Comparison of ENCODE assay signal across 24 mouse cellular contexts in genomic region chr7:117454789-117455548, GRCm38 (mm10).
DNase-seq lines count a peak whose midpoint lies in the region; ATAC-seq and TF ChIP-seq lines count a peak whose summit lies in the region.
"Had no signal": no experiment of that assay in that cellular context is flagged by ENCODE, and none has a peak within 500 bp of the region (broad histone marks: within the 10 kb centered on the region; RNA-seq: fewer than 3 reads in every experiment).

No protein-coding gene starts in this region.

- peaks cover 5% of the 10 kb centered on the region; the same call in 1 of the 2 replicates for H3K4me1 ChIP-seq in hindbrain, postnatal 0 days (ENCODE audit: insufficient read depth, low read length)

- H3K4me2 ChIP-seq in hindbrain, postnatal 0 days (ENCODE audit: low read depth, low read length), result no peak overlapping the region
- H3K4me2 ChIP-seq: embryonic facial prominence, embryonic 15.5 days; hindbrain, embryonic 13.5 days had no signal

- H3K36me3 ChIP-seq in hindbrain, postnatal 0 days (ENCODE audit: insufficient read depth, low read length), result no peaks in the 10 kb centered on the region
- H3K36me3 ChIP-seq: embryonic facial prominence, embryonic 15.5 days; heart, embryonic 10.5 days; hindbrain, embryonic 13.5 days had no signal

- DNase-seq in CD4-positive, CD25-positive, alpha-beta regulatory T cell, adult 2 months (ENCODE audit: low read depth, low spot score), result peak; percentile 23
- DNase-seq in T-cell, adult 2 months (ENCODE audit: low spot score), result peak; percentile 34
- peak; percentile 40 for DNase-seq in induced T-regulatory cell, adult 2 months (ENCODE audit: low read depth)
- DNase-seq in naive thymus-derived CD4-positive, alpha-beta T cell, adult 2 months (ENCODE audit: low read depth), result peak; percentile 45
- no peak for DNase-seq in hindbrain, postnatal 0 days (ENCODE audit: low spot score)
- no peak for DNase-seq in right cerebral cortex, postnatal 14 days
- DNase-seq in heart, postnatal 25 days (ENCODE audit: low spot score), result no peak
- DNase-seq: adrenal gland, postnatal 10 days; cerebellum, adult 18-20 months; cerebellum, postnatal 10 days; embryo, embryonic 11 days; gastrocnemius, adult 2 months; gastrocnemius, postnatal 25 days; heart, adult 11 months; heart, postnatal 10 days; kidney, adult 11 months had no signal

- H3K9ac ChIP-seq in hindbrain, postnatal 0 days (replicated peaks; ENCODE audit: low read length), result no peak overlapping the region
- H3K9ac ChIP-seq: embryonic facial prominence, embryonic 15.5 days; hindbrain, embryonic 13.5 days had no signal

- no peak overlapping the region for H3K4me3 ChIP-seq in hindbrain, postnatal 0 days (ENCODE audit: low read length)
- H3K4me3 ChIP-seq: embryonic facial prominence, embryonic 15.5 days; erythroblast, embryonic 14.5 days; forebrain, embryonic 10.5 days; gastrocnemius, adult 2 months; heart, embryonic 10.5 days; hindbrain, embryonic 13.5 days had no signal

- WGBS in hindbrain, postnatal 0 days, result 87% methylated on average over 11 of the region's 11 CpGs

- no peak for TF ChIP-seq CTCF in hindbrain, postnatal 0 days (IDR thresholded peaks at IDR 0.05; ENCODE audit: low read depth)

- no peaks in the 10 kb centered on the region for H3K9me3 ChIP-seq in hindbrain, postnatal 0 days (ENCODE audit: low read length)
- H3K9me3 ChIP-seq: embryonic facial prominence, embryonic 15.5 days; forebrain, embryonic 10.5 days; heart, embryonic 10.5 days; hindbrain, embryonic 13.5 days had no signal

- no peak for ATAC-seq in hindbrain, postnatal 0 days
- ATAC-seq: forebrain, embryonic 14.5 days; Patski had no signal

- H3K27ac ChIP-seq in hindbrain, postnatal 0 days, result no peak overlapping the region
- H3K27ac ChIP-seq: embryonic facial prominence, embryonic 15.5 days; forebrain, embryonic 10.5 days; gastrocnemius, adult 2 months; heart, embryonic 10.5 days; hindbrain, embryonic 13.5 days had no signal

- intact Hi-C loops in heart, postnatal 25 days (cut with DNase I), result no loop called here

- H3K27me3 ChIP-seq in hindbrain, postnatal 0 days (ENCODE audit: insufficient read depth, low read length), result no peaks in the 10 kb centered on the region
- H3K27me3 ChIP-seq: CH12.LX; embryonic facial prominence, embryonic 15.5 days; hindbrain, embryonic 13.5 days; Patski had no signal

Comparison
In these comparisons a context has a peak if more than half of its experiments do, and no peak if none do; other contexts are left out.
1. DNase-seq: peak in CD4-positive, CD25-positive, alpha-beta regulatory T cell, adult 2 months (single experiment), T-cell, adult 2 months (single experiment), induced T-regulatory cell, adult 2 months (single experiment) and naive thymus-derived CD4-positive, alpha-beta T cell, adult 2 months (single experiment); none in hindbrain, postnatal 0 days (single experiment), right cerebral cortex, postnatal 14 days (single experiment) and heart, postnatal 25 days (single experiment).